Mouse (Mus musculus): ENCODE measurements around the gene Entr1. TPM values are rescaled to one million over a fixed set of nuclear protein-coding genes. Genes with fewer than 3 reads are reported as not detected.

Gene Entr1
- polyA plus RNA-seq, 1 experiment from 2014 or later: 145 TPM

DNA sequence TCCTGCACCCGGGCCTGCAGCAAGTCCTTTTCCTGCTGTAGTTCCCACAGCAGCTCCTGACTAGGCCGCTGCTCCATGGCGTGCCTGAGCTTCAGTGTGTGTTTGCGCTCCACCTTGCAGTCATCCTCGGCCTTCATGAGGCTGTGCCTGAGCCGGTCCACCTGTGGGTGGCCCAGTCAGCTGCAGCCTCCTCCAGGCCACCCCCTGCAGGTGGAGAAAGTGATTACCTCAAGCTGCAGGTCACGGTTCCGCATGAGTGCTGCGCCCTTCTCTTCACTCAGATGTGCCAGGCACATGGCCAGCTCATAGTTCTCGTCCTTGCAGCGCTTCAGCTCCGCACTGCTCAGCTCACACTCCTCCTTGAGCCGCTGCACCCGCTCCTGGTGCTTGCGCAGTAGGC lies 31.6 kb downstream of the Entr1 start:
- no peak overlapping the region for H3K9ac ChIP-seq (ENCODE audit: low read length)
- WGBS: 54% methylated on average over 15 of the region's 15 CpGs
- no peaks in the 10 kb centered on the region for H3K27me3 ChIP-seq (ENCODE audit: control insufficient read depth, insufficient read depth, low read length)
- no peak for ATAC-seq (ENCODE audit: insufficient read depth, low FRiP score, low TSS enrichment)
- no peak for DNase-seq (ENCODE audit: low spot score)
- H3K4me3 ChIP-seq (ENCODE audit: low read depth, low read length): no peak overlapping the region
- no peaks in the 10 kb centered on the region for H3K9me3 ChIP-seq (ENCODE audit: control insufficient read depth, low read length)
- H3K4me1 ChIP-seq (ENCODE audit: control insufficient read depth, insufficient read depth, low read length): 0 out of 2 replicates have a peak, but pooled peaks cover 4% of the 10 kb centered on the region
- H3K4me2 ChIP-seq (ENCODE audit: low read depth): no peak overlapping the region
- no peaks in the 10 kb centered on the region for H3K36me3 ChIP-seq (ENCODE audit: control insufficient read depth, insufficient read depth, low read length)
- no peak overlapping the region for H3K27ac ChIP-seq (ENCODE audit: low read depth, low read length)

DNA sequence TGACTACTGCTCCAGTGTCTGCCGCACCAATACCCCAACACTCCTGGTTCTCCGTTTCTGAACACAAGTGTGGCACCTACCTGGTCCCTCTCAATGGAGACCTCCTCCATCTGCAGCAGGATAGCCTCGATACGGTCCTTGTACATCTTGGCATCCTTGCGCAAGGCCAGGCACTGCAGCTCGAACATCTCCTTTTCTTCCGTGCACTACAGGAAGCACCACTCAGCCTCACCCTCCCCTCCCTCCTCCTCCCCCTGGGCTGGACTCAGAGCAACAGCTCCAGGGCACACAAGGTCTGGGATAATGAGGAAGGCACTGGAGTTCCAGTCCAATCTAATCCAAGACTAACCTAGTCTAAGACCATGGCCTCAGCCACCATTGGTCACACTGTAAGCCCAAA lies 32.4 kb downstream of the Entr1 start:
- H3K4me2 ChIP-seq (ENCODE audit: low read depth): no peak overlapping the region
- WGBS: 85% methylated on average over 7 of the region's 7 CpGs
- no peak overlapping the region for H3K4me3 ChIP-seq (ENCODE audit: low read depth, low read length)
- no peak overlapping the region for H3K9ac ChIP-seq (ENCODE audit: low read length)
- 0 out of 2 replicates have a peak, but pooled peaks cover 6% of the 10 kb centered on the region for H3K4me1 ChIP-seq (ENCODE audit: control insufficient read depth, insufficient read depth, low read length)
- ATAC-seq (ENCODE audit: insufficient read depth, low FRiP score, low TSS enrichment): no peak
- DNase-seq (ENCODE audit: low spot score): no peak
- no peak overlapping the region for H3K27ac ChIP-seq (ENCODE audit: low read depth, low read length)
- H3K9me3 ChIP-seq (ENCODE audit: control insufficient read depth, low read length): no peaks in the 10 kb centered on the region
- H3K27me3 ChIP-seq (ENCODE audit: control insufficient read depth, insufficient read depth, low read length): no peaks in the 10 kb centered on the region
- no peaks in the 10 kb centered on the region for H3K36me3 ChIP-seq (ENCODE audit: control insufficient read depth, insufficient read depth, low read length)

- no peak overlapping the region for H3K27ac ChIP-seq (ENCODE audit: low read depth, low read length)
- ATAC-seq (ENCODE audit: insufficient read depth, low FRiP score, low TSS enrichment) (no peak), DNase-seq (ENCODE audit: low spot score) (no peak)
- no peak overlapping the region for H3K4me2 ChIP-seq (ENCODE audit: low read depth)
- peaks cover 6% of the 10 kb centered on the region for H3K4me1 ChIP-seq (ENCODE audit: control insufficient read depth, insufficient read depth, low read length)
- no peak overlapping the region for H3K9ac ChIP-seq (ENCODE audit: low read length)
- H3K9me3 ChIP-seq (ENCODE audit: control insufficient read depth, low read length): no peaks in the 10 kb centered on the region
- WGBS: 75% methylated on average over 4 of the region's 4 CpGs
- no peaks in the 10 kb centered on the region for H3K36me3 ChIP-seq (ENCODE audit: control insufficient read depth, insufficient read depth, low read length)
- no peak overlapping the region for H3K4me3 ChIP-seq (ENCODE audit: low read depth, low read length)
- H3K27me3 ChIP-seq (ENCODE audit: control insufficient read depth, insufficient read depth, low read length): no peaks in the 10 kb centered on the region
Observed at GRCm38 (mm10) chr2:26356231-26356630, 32.9 kb downstream of the Entr1 start.

- Histone ChIP-seq H3K27ac (ENCODE audit: low read depth, low read length) (no peak overlapping the region), H3K9ac (ENCODE audit: low read length) (no peak overlapping the region), H3K9me3 (ENCODE audit: control insufficient read depth, low read length) (no peaks in the 10 kb centered on the region), H3K27me3 (ENCODE audit: control insufficient read depth, insufficient read depth, low read length) (no peaks in the 10 kb centered on the region), H3K36me3 (ENCODE audit: control insufficient read depth, insufficient read depth, low read length) (no peaks in the 10 kb centered on the region; the same call in 1 of the 2 replicates), H3K4me2 (ENCODE audit: low read depth) (no peak overlapping the region), H3K4me1 (ENCODE audit: control insufficient read depth, insufficient read depth, low read length) (peaks cover 10% of the 10 kb centered on the region), H3K4me3 (ENCODE audit: low read depth, low read length) (no peak overlapping the region)
- ATAC-seq (ENCODE audit: insufficient read depth, low FRiP score, low TSS enrichment) (no peak), DNase-seq (ENCODE audit: low spot score) (no peak)
- 91% methylated on average over 4 of the region's 4 CpGs for WGBS
Observed at GRCm38 (mm10) chr2:26354401-26354800, 34.7 kb downstream of the Entr1 start.

GRCm38 (mm10) chr2:26353066-26353980 lies 35.8 kb downstream of the Entr1 start:
- H3K4me1 ChIP-seq (ENCODE audit: control insufficient read depth, insufficient read depth, low read length): peaks cover 10% of the 10 kb centered on the region
- ATAC-seq (ENCODE audit: insufficient read depth, low FRiP score, low TSS enrichment) (no peak), DNase-seq (ENCODE audit: low spot score) (no peak)
- H3K4me2 ChIP-seq (ENCODE audit: low read depth): peak overlapping the region; percentile 99
- H3K9me3 ChIP-seq (ENCODE audit: control insufficient read depth, low read length): no peaks in the 10 kb centered on the region
- no peak overlapping the region for H3K27ac ChIP-seq (ENCODE audit: low read depth, low read length)
- peaks cover 3% of the 10 kb centered on the region for H3K36me3 ChIP-seq (ENCODE audit: control insufficient read depth, insufficient read depth, low read length)
- 88% methylated on average over 11 of the region's 11 CpGs for WGBS
- peak overlapping the region; percentile 75 for H3K4me3 ChIP-seq (ENCODE audit: low read depth, low read length)
- H3K9ac ChIP-seq (ENCODE audit: low read length): peak overlapping the region; percentile 89; the same call in 1 of the 2 replicates
- H3K27me3 ChIP-seq (ENCODE audit: control insufficient read depth, insufficient read depth, low read length): no peaks in the 10 kb centered on the region

DNA sequence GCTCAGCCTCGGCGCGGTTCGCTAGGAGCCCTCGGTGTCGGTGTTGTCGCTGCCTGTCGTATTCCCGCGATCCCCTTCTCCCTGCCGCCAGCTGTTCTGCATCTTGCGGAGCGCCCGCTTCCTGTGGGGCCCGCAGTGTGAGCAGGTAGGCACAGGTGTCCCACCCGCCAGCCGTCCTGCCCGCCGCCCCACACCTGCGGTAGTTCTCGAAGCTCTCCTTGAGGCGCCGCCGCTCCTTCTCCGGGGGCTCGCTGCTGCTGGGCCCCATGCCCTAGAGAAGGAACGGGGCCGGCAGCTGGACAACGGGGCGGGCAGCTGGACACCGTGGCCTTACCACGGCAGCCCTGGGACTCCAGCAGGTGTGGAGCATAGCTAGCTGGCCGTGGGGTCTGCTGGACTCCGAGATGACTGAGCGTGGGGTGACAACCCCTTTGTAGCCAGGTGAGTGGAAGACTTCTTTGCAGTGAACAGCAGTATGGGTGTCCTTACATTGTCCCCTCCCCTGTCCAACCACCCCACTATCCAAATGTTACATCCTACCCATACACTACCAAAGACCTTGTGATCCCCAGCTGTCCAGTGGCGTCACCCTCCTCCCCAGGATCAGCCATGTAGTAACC lies 36.7 kb downstream of the Entr1 start:
- 3% methylated on average over 36 of the region's 36 CpGs for WGBS
- Histone ChIP-seq H3K4me1 (ENCODE audit: control insufficient read depth, insufficient read depth, low read length) (peaks cover 10% of the 10 kb centered on the region), H3K27ac (ENCODE audit: low read depth, low read length) (no peak overlapping the region), H3K9me3 (ENCODE audit: control insufficient read depth, low read length) (no peaks in the 10 kb centered on the region), H3K36me3 (ENCODE audit: control insufficient read depth, insufficient read depth, low read length) (peaks cover 3% of the 10 kb centered on the region), H3K27me3 (ENCODE audit: control insufficient read depth, insufficient read depth, low read length) (no peaks in the 10 kb centered on the region), H3K4me3 (ENCODE audit: low read depth, low read length) (peak overlapping the region; percentile 75), H3K4me2 (ENCODE audit: low read depth) (peak overlapping the region; percentile 99), H3K9ac (ENCODE audit: low read length) (peak overlapping the region; percentile 89)
- DNase-seq (ENCODE audit: low spot score): no peak
- peak; percentile 26; the same call in 1 of the 2 replicates for ATAC-seq (ENCODE audit: insufficient read depth, low FRiP score, low TSS enrichment)

GRCm38 (mm10) chr2:26351358-26352290 lies 37.5 kb downstream of the Entr1 start, which contains the start of gene Dnlz:
Gene Dnlz, minus strand, starts transcription at chr2:26352110.
- Histone ChIP-seq H3K9ac (ENCODE audit: low read length) (peak within 1 kb of the TSS; percentile 95), H3K27me3 (ENCODE audit: control insufficient read depth, insufficient read depth, low read length) (no peaks in the 10 kb centered on the region), H3K4me3 (ENCODE audit: low read depth, low read length) (peak within 1 kb of the TSS; percentile 75), H3K27ac (ENCODE audit: low read depth, low read length) (peak within 1 kb of the TSS; percentile 63; the same call in 1 of the 2 replicates), H3K4me2 (ENCODE audit: low read depth) (peak within 1 kb of the TSS; percentile 99), H3K4me1 (ENCODE audit: control insufficient read depth, insufficient read depth, low read length) (peaks cover 10% of the 10 kb centered on the region), H3K36me3 (ENCODE audit: control insufficient read depth, insufficient read depth, low read length) (peaks cover 5% of the 10 kb centered on the region), H3K9me3 (ENCODE audit: control insufficient read depth, low read length) (no peaks in the 10 kb centered on the region)
- ATAC-seq (ENCODE audit: insufficient read depth, low FRiP score, low TSS enrichment): peak; percentile 58
- WGBS: 3% methylated on average over 62 of the region's 62 CpGs
- peak; percentile 93 for DNase-seq (ENCODE audit: low spot score)

DNA sequence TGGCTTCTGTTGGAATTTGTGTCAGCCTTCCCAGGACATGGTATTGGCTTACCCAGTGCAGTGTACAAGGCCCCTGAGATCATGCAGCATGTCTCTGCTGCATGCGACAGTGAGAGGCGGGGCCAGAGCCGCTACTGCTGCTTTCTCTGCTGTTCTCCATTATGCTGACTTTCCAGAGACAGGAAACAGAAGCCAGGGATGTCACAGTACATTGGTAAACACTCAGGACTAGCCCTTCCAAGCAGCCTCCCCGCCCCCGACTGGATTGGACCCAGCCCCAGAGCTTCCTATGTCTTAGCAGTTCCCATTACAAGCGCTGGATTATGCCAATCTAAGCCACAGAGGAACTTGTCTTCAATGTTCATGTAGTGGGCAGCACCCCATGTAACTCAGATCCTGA lies 40.9 kb downstream of the Entr1 start:
- DNase-seq (ENCODE audit: low spot score) (no peak), ATAC-seq (ENCODE audit: insufficient read depth, low FRiP score, low TSS enrichment) (no peak)
- H3K4me1 ChIP-seq (ENCODE audit: control insufficient read depth, insufficient read depth, low read length): peaks cover 10% of the 10 kb centered on the region
- H3K9me3 ChIP-seq (ENCODE audit: control insufficient read depth, low read length): no peaks in the 10 kb centered on the region
- 83% methylated on average over 6 of the region's 6 CpGs for WGBS
- H3K27me3 ChIP-seq (ENCODE audit: control insufficient read depth, insufficient read depth, low read length): no peaks in the 10 kb centered on the region
- H3K4me3 ChIP-seq (ENCODE audit: low read depth, low read length): no peak overlapping the region
- H3K36me3 ChIP-seq (ENCODE audit: control insufficient read depth, insufficient read depth, low read length): peaks cover 13% of the 10 kb centered on the region
- H3K27ac ChIP-seq (ENCODE audit: low read depth, low read length): no peak overlapping the region
- H3K4me2 ChIP-seq (ENCODE audit: low read depth): no peak overlapping the region
- no peak overlapping the region for H3K9ac ChIP-seq (ENCODE audit: low read length)

All from neural tube, embryonic 11.5 days (tissue).